Mouse (Mus musculus) urinary bladder, postnatal 36 days (tissue): ENCODE results near the gene Rnasek.

ENCODE experiments used
- DNase-seq, 2 experiments: peaks; one replicate each; pipeline ENCODE4 v3.0.0; 2022; ENCODE audit warnings: low spot score in 2 of 2, mixed read lengths in 1 of 2

Gene Rnasek

DNA sequence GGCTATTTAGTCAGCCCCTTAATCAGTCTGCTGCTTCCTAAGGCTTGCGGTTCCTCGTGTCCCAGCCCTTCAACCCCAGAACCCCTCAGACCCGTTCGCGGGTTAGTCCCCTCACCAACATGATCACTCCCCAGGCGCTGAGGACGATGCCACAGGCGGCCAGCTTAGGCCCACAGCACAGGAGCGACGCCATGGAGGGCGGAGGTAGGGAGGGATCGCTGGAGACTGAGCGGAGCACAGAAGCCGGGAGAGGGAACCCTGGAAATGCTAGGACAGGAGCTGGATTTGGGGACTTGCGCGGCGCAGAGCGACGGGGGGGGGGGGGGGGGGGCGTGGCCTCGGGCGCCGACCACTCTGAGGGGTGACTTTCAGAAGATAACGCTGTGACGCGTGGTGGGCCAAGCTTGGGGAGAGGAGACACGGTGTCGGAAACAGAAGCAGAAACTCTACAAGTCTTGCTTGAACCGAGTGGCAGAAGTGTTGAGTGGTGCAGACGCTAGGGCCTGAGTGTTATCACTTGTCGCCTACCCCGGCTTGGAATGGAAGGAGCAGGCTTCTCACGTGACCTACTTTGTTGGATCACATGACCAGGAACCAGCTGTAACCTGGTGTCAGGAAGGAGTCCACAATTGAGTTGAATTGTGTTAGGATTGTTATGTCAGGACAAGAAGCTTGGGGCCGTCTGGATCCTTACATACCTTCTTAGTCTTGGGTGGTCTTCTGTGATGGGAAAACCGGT is at the start of gene Rnasek, which contains the start of gene Gm21988:
Gene Rnasek, minus strand, starts transcription at position 302 of the 739 bp plus-strand sequence.
Gene Gm21988, minus strand, starts transcription at position 290 of the 739 bp plus-strand sequence.
- peak; percentile 76 to 78 for DNase-seq

GRCm38 (mm10) chr11:70289236-70289635 is 49.6 kb upstream of the Rnasek start:
- DNase-seq, result peak in 1 of 2 experiments; percentile 32

GRCm38 (mm10) chr11:70288102-70288501 is 48.5 kb upstream of the Rnasek start:
- DNase-seq, result peak; percentile 65 to 68

DNA sequence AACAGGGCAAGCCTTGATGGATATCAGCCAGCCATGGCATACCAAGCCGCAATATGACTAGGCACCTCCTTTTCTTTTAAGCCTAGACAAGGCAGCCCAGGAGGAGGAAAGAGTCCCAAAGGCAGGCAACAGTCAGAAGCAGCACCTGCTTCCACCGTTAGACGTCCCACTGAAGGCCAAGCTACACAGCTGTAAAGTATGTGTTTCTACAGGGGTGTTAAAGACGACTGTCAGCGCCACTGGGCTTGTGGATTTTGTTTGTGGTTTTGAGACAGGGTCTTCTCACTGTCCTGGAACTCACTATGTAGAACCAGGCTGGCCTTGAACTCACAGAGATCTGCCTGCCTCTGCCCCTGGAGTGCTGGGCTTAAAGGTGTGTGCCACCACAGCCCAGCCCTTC is 46.0 kb upstream of the Rnasek start:
- no peak for DNase-seq

GRCm38 (mm10) chr11:70284757-70285156 is 45.1 kb upstream of the Rnasek start:
- DNase-seq, result no peak

DNA sequence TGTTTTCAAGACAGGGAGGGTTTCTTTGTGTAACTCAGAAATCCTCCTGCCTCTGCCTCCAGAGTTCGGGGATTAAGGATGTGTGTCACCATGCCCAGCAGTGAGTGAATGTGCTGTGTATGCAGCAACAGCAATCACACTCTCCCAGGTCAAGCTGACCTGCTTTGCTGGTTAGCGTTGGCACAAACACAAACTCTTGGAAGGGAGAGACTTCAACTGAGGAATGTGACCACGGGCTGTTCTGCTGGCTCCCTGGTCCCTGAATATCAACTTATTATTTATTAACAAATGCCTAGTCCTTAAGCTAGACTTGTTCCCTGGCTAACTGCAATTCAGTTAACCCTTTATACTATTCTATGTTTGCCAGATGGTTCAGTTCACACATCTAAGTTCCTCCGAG is 44.0 kb upstream of the Rnasek start:
- no peak for DNase-seq

DNA sequence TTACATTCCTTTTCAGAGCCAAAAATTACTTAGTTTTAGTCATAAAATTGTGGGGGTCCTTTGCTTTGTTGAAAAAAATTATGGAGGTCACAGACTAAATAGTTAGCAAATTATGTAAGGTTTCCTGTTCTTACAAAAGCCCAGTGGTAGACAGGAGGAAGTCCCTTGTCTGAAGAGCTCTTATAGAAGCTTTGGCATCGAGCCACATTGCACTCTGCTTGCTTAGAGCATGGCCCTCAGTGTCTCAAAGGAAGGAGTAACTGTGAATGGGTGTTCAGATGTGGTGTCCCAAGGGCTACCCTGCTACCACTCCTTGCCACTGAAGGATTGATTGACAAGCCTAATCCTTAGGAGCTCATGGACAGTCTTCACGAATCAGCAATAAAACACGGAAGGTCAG is 40.8 kb upstream of the Rnasek start:
- peak in 1 of 2 experiments; percentile 16 for DNase-seq

DNA sequence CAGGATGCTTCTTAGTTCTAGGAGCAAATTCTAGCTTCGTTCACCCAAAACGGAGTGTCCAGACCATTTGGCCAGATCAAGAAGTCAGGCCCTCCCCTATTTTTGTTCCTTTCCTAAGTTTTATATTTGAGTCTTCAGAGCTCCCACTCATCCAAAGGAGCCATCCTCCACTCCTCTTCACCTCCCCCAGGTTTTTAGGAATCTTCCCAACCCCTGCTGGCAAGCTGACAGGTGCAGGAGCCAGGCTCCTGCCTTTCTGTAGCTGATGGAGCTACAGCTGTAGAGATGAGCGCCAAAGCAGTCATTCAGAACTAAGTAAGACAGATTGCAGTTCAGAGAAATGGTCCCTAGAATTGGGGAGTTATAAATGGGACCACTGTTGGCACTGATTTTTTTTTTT is 39.3 kb upstream of the Rnasek start:
- no peak for DNase-seq

DNA sequence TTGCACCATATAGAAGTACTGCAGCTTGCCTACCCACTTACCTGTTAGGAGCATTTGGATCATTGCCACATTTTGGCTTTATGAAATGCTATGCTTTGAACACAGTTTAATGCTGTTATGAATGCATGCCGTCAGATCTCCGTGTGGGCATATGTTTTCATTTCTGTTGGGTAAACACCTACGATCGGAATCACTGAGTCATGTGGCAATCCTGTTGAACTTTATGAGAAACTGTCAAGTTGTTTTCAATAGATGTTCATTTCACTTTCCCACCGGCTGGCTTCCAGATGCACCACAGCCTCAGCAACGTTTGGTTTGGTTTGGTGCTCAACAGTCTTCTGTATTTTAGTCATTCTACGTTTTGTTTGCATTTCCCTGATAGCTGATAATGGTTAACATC is 32.0 kb upstream of the Rnasek start:
- no peak for DNase-seq

GRCm38 (mm10) chr11:70266405-70266804 is 26.8 kb upstream of the Rnasek start:
- no peak for DNase-seq

DNA sequence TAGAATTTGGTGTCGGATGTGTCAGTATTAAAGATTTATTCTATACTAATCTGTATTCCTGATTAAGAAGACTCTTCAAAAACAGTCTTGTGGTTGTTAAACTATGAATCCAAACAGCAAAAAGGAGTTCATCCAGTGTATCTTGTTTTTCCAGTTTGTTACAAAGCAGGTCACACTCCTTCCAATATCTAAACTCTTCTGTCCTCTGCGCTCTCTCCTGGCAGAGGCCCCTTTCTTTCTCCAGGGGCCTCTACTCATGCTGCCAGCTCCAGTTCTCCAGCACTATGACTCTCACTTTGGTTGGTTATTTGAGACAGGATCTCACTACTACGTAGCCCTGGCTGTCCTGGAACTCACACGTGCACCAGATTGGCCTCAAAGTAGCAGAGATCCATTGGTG is 26.2 kb upstream of the Rnasek start:
- no peak for DNase-seq

DNA sequence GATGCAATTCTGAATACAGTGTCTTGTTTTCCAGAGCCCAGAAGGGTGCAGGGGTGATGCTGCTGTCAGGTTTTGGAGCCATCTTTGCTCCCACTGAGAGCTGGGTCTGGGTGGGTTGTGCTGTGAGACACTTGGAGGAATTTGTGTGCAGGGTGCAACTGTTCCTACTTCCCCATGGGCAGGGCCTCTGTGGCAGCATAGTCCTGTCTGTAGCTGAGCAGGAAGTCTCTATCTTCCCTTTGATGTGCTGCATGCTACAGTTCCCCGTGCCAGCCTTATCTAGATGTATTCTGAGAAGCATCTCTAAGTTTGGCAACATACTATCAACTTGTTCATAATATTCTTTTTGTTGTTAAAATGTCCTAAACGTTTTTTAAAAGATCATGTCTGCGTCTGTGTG is 25.6 kb upstream of the Rnasek start:
- no peak for DNase-seq

GRCm38 (mm10) chr11:70259035-70259434 is 19.4 kb upstream of the Rnasek start:
- DNase-seq, result no peak

- peak; percentile 71 to 77 for DNase-seq
Observed at GRCm38 (mm10) chr11:70254931-70255531, 15.4 kb upstream of the Rnasek start, which contains the start of gene Alox12. Alox12 (minus strand) TSS chr11:70255353.

DNA sequence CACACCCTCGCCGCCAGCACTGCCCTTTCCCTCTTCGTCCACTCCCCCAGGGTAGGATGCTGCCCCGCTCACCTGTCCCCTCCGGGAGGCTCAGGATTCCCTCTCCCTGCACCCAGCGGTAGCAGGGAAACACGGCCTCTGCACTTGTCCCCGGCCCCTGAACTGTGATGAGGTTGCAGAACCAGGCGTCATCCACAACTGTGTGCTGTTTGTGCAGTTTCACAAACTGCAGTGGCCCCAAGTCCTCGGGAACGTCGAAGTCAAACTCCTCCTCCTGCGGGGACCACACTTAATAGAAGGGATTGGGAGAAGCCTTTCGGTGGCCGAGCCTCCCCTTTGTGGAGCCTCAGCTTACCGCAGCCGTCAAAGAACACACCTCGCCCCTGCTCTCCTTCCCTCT is 14.7 kb upstream of the Rnasek start:
- no peak for DNase-seq

- DNase-seq, result no peak
Observed at GRCm38 (mm10) chr11:70251853-70252252, 12.2 kb upstream of the Rnasek start.

- no peak for DNase-seq
Observed at GRCm38 (mm10) chr11:70250150-70250549, 10.5 kb upstream of the Rnasek start.

DNA sequence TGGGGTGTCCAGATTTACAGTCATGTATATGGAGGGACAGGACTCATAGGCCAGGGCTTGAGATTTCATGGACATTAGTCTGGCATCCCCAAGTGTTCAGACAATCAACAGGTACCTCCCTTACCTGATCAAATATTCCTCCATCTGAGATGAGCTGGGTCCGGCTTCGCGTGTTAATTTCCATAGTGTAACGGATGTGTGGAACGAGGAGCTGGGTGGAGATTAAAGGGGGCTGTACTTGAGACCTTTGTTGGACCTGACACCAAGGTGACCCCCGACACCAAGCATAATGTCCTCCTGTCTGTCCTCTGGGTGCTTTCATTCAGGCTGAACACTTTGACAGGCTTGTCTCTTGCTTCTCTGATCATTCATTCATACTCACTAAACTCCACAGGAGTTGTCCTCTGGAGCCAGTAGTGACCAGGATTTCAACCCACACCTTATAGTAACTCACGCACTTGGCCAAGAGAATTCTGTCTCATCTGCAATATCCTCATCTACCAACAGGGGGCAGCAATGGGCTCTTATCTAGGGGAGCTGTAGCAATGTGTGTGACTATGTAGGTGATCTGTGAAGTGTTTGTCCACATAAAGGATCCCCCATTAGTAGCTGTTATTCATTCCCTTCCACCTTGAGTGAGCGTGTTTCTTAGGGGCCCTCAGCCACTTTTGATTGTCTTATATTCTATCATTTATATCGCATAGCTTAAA is 7.6 kb upstream of the Rnasek start:
- DNase-seq, result peak; percentile 60 to 67

GRCm38 (mm10) chr11:70242591-70242990 is 2.9 kb upstream of the Rnasek start:
- DNase-seq, result no peak

- DNase-seq, result no peak
Observed at GRCm38 (mm10) chr11:70238591-70239440, 826 bp downstream of the Rnasek start.

DNA sequence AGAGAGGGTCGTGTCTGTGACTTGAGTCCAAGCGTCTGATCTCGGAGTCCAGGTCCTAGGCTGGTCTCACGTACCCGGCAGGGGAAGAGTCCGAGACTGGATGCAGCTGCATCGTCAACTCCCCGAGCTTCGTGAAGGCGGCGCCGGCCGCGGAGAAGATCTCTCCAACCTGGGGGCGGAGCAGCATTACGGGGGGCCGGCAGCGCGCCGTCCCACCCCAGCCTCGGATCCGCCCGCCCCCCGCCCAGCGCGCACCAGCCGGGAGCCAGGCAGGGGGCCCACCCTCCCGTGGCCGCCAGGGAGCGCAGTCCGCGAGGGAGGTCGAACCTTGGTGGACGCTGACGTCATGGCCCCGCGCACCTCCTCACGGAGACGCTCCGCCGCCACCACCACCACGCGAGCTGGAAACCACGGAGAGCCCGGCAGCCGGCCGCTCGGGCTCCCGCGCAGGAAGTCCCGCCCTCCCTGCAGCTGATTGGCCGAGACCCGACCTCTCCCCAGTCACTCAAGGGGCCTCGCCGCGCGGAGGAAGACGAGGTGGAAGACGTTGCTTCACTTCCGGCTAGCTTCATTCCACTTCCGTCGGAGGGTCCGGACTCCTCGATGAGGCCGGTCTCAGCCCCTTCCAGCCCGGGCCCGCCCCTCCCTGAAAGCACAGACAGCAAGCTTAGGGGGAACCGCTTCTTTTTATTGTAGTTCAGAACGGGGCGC is 2.0 kb downstream of the Rnasek start, which contains the start of gene 0610010K14Rik:
Gene 0610010K14Rik, minus strand, starts transcription at position 458 of the 711 bp plus-strand sequence.
- DNase-seq, result peak; percentile 98
